Mouse (Mus musculus) small intestine, adult 2 months (tissue): ENCODE measurements at regions not wholly inside any gene's neighbourhood (a gene's known extent, or its start where the extent isn't known, plus 50 kb on each side); places are given as distances from the start of the nearest gene placed in this dataset.
A peak's percentile ranks its signal among the peaks of the same experiment; 100 is the strongest.

Experiments used
- H3K27ac ChIP-seq: fragments of 200-500 bp; 2 replicates; pipeline ENCODE4 v1.5.1; 2012; ENCODE audit warnings: low read depth, low read length, control low read depth, inconsistent platforms; ENCODE audit not compliant: insufficient read depth
- H3K27me3 ChIP-seq: fragments of 200-500 bp; 2 replicates; pipeline ENCODE4 v1.6.1; 2012; ENCODE audit warnings: mild to moderate bottlenecking, moderate library complexity, low read length, inconsistent platforms; ENCODE audit not compliant: control insufficient read depth, insufficient read depth
- H3K36me3 ChIP-seq: fragments of 200-500 bp; 2 replicates; pipeline ENCODE4 v1.6.1; 2012; ENCODE audit warnings: mild to moderate bottlenecking, low read length, control low read depth, inconsistent platforms; ENCODE audit not compliant: control insufficient read depth, insufficient read depth
- H3K4me1 ChIP-seq: fragments of 200-500 bp; 2 replicates; pipeline ENCODE4 v1.6.1; 2012; ENCODE audit warnings: low read length, inconsistent platforms, mixed read lengths; ENCODE audit not compliant: control insufficient read depth, insufficient read depth, insufficient read length
- H3K4me3 ChIP-seq: fragments of 200-500 bp; 2 replicates; pipeline ENCODE4 v1.5.1; 2012; ENCODE audit warnings: low read depth, mild to moderate bottlenecking, control low read depth, inconsistent platforms, low read length, moderate library complexity
- CTCF ChIP-seq: fragments of 200-500 bp; IDR thresholded peaks from 2 replicates; pipeline ENCODE4 v1.5.1; 2012; ENCODE audit warnings: low read depth, mild to moderate bottlenecking, control low read depth, inconsistent platforms, low read length, moderate library complexity, mixed read lengths; ENCODE audit not compliant: insufficient replicate concordance, insufficient read length; ENCODE audit errors: extremely low read depth
- POLR2A ChIP-seq: fragments of 200-500 bp; IDR thresholded peaks from 2 replicates; pipeline ENCODE4 v1.6.1; 2012; ENCODE audit warnings: low read depth, mild to moderate bottlenecking, control low read depth, inconsistent platforms, low read length, moderate library complexity
- WGBS: fragments of 180-500 bp; shearing (Covaris S2); methylation state at CpG from one replicate; pipeline ENCODE4 v1.1.7; 2018; 5-methylcytosine and 5-hydroxymethylcytosine counted together

DNA sequence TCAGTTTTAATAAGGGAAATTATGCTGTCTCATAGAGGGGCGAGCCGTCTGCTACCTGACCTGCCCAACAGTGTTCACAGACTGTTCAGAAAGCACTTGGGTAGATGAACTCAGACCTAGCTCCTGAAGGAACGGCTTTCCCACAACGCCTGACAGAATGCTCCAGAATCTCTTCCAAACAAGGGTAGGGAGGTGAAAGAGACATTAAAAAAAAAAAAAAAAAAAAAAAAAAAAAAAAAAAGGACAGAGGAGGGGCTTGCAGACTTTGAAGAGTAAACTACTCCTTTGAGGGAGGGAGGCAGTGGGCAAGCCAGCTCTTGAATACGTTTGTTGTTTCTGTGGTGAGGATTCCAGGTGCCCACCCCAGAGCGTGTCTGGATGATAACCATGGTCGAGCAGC is 81.6 kb downstream of the Cpn2 start:
- Histone ChIP-seq H3K4me1 (peaks cover 15% of the 10 kb centered on the region), H3K27me3 (no peaks in the 10 kb centered on the region), H3K4me3 (no peak overlapping the region), H3K27ac (no peak overlapping the region), H3K36me3 (no peaks in the 10 kb centered on the region)
- TF ChIP-seq CTCF (no peak), POLR2A (no peak)
- 84% methylated on average over 7 of the region's 7 CpGs for WGBS

DNA sequence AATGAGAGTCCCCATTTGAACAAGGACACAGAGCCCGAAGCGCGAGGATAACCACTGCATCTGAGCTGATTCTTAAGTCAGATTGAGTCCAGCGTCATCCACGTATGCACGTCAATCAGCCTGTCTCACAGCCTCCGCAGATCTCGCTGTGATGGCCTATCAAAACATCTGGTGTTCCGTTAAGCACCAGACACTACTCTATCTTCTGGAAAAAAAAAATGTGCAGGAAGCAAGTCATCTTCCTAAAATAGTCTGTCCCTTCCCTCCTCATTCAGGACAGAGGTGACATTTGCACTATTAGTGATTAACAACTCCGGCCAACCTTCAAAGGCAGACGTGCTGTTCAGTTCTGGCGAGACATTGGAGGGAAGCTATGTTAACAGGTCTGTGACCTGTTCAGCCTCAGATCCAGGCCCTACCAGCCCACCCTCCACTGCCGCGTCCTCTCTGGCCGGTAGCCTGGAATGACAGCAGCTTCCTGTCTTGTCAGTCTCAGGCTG is 81.0 kb downstream of the Cpn2 start:
- peaks cover 12% of the 10 kb centered on the region for H3K4me1 ChIP-seq
- no peaks in the 10 kb centered on the region for H3K36me3 ChIP-seq
- 80% methylated on average over 15 of the region's 15 CpGs for WGBS
- no peak overlapping the region for H3K4me3 ChIP-seq
- TF ChIP-seq CTCF (no peak), POLR2A (no peak)
- peak overlapping the region; percentile 22; the same call in 1 of the 2 replicates for H3K27ac ChIP-seq
- H3K27me3 ChIP-seq: no peaks in the 10 kb centered on the region

DNA sequence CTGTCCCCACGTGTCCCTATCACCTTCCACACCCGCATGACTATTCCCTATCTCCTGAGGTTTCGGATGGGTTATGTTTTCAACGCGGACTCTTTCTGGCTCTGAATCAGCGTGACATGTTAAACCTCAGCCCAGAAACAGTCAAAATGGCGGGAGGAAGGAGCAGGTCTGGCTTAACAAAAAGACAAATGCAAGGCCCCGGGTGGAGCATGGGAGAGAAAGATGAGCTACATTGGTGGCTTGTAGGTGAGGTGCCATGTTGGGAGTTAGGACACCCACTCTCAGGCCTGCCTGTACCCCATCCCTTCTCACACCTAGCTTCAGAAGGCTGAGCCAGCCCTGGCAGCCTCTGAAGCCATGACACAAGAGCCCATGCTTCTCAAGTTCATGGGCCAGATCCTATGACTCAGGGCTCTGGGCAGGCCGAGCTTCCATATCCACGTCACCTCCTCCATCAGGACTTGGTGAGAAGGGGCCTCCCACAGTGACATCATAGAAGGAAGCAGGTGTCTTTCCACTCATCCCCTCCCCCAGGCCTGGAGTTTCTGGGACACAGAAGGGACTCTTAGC is 80.5 kb downstream of the Cpn2 start:
- Histone ChIP-seq H3K4me3 (no peak overlapping the region), H3K27ac (peak overlapping the region; percentile 69), H3K4me1 (peaks cover 12% of the 10 kb centered on the region), H3K27me3 (no peaks in the 10 kb centered on the region), H3K36me3 (no peaks in the 10 kb centered on the region)
- no peak for TF ChIP-seq CTCF
- no peak for TF ChIP-seq POLR2A
- 83% methylated on average over 10 of the region's 10 CpGs for WGBS

GRCm38 (mm10) chr16:30187400-30187799 is 79.9 kb downstream of the Cpn2 start:
- TF ChIP-seq POLR2A (no peak), CTCF (no peak)
- Histone ChIP-seq H3K27me3 (no peaks in the 10 kb centered on the region), H3K4me3 (peak overlapping the region; percentile 45), H3K4me1 (peaks cover 12% of the 10 kb centered on the region), H3K27ac (peak overlapping the region; percentile 69), H3K36me3 (no peaks in the 10 kb centered on the region)
- WGBS: 17% methylated on average over 9 of the region's 9 CpGs

GRCm38 (mm10) chr16:30187907-30188414 is 79.3 kb downstream of the Cpn2 start:
- TF ChIP-seq POLR2A (no peak; the same call in 1 of the 2 replicates), CTCF (peak; percentile 80)
- under 1% methylated on average over 26 of the region's 26 CpGs for WGBS
- no peaks in the 10 kb centered on the region for H3K27me3 ChIP-seq
- peak overlapping the region; percentile 69 for H3K27ac ChIP-seq
- no peaks in the 10 kb centered on the region for H3K36me3 ChIP-seq
- peak overlapping the region; percentile 45 for H3K4me3 ChIP-seq
- peaks cover 12% of the 10 kb centered on the region for H3K4me1 ChIP-seq

DNA sequence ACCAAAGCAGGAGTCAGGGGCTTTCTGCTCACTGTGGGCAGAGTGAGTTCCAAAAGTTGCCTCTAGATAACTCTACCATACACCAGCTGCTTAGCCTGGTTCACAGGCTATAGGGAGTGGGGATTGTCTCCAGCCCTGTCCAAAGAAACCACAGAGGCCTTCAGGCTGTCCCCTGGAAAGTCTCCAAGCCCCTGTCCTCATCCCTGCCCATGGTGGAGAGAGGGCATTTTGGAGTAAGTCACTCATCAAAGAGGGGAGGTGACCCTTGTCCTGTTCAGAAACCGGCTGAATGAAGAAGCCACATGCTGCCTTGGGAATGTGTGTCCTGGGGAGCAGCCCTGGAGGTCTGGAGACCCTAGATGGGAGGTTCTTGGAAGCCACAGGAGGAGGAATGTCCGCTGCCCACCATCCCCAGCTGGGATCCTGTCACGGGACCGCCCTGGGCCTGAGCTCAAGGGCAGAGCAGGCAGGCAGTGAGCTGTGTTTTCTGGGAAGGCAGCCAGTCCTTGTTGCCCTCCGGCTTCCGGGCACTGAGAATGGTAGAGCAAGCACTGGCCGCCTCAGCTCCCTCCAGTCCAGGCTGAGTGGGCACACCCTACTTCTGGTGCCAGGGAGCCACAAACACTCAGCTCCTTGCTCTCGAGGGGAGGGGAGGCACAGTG is 78.4 kb downstream of the Cpn2 start:
- Histone ChIP-seq H3K4me3 (no peak overlapping the region), H3K27ac (peak overlapping the region; percentile 69; the same call in 1 of the 2 replicates), H3K36me3 (no peaks in the 10 kb centered on the region), H3K4me1 (peaks cover 15% of the 10 kb centered on the region), H3K27me3 (no peaks in the 10 kb centered on the region)
- TF ChIP-seq POLR2A (no peak), CTCF (no peak)
- WGBS: 59% methylated on average over 8 of the region's 8 CpGs

DNA sequence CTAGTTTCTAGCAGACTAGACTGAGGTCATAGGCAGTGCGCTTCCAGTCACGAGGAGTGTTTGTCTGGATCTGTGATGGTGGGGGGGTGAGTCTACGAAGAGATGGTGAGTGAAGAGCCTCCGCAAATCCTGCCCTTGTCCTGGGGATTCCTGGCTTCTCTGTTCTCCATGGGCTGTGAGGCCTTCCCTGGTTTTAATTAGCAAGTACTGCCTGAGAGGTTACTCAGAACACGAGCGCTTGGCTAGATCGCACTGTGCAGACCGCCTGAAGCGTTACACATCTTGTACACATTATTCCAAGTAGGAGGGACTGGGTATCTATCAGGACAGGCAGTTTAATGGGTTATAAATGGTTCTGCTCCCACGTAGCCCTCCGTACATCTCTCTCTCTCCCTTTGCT is 76.9 kb downstream of the Cpn2 start:
- Histone ChIP-seq H3K4me3 (no peak overlapping the region), H3K4me1 (peaks cover 27% of the 10 kb centered on the region), H3K27me3 (no peaks in the 10 kb centered on the region), H3K36me3 (no peaks in the 10 kb centered on the region), H3K27ac (no peak overlapping the region)
- whole genome bisulfite sequencing: 94% methylated on average over 11 of the region's 11 CpGs
- TF ChIP-seq CTCF: no peak
- TF ChIP-seq POLR2A: no peak

GRCm38 (mm10) chr16:30190935-30191514 is 76.3 kb downstream of the Cpn2 start:
- no peak for TF ChIP-seq CTCF
- no peak for TF ChIP-seq POLR2A
- Histone ChIP-seq H3K27me3 (no peaks in the 10 kb centered on the region), H3K36me3 (no peaks in the 10 kb centered on the region), H3K4me1 (peaks cover 30% of the 10 kb centered on the region), H3K4me3 (no peak overlapping the region), H3K27ac (no peak overlapping the region)
- WGBS: 87% methylated on average over 15 of the region's 15 CpGs
